Mouse (Mus musculus): ENCODE measurements around the gene Zfp101. TPM values are rescaled to one million over a fixed set of nuclear protein-coding genes. Genes with fewer than 3 reads are reported as not detected.

Gene Zfp101
- 1 to 10 TPM; 5.6 to 7.3 TPM for total RNA-seq (2021)
- long read RNA-seq, experiment 1, partial matches to known transcripts: 0 of 3 reads
- long read RNA-seq, experiment 1, other reads (novel, unspliced or antisense): 2 of 3 reads
- long read RNA-seq, experiment 2, partial matches to known transcripts: 0 of 3 reads
- long read RNA-seq, experiment 2, other reads (novel, unspliced or antisense): 0 of 3 reads

DNA sequence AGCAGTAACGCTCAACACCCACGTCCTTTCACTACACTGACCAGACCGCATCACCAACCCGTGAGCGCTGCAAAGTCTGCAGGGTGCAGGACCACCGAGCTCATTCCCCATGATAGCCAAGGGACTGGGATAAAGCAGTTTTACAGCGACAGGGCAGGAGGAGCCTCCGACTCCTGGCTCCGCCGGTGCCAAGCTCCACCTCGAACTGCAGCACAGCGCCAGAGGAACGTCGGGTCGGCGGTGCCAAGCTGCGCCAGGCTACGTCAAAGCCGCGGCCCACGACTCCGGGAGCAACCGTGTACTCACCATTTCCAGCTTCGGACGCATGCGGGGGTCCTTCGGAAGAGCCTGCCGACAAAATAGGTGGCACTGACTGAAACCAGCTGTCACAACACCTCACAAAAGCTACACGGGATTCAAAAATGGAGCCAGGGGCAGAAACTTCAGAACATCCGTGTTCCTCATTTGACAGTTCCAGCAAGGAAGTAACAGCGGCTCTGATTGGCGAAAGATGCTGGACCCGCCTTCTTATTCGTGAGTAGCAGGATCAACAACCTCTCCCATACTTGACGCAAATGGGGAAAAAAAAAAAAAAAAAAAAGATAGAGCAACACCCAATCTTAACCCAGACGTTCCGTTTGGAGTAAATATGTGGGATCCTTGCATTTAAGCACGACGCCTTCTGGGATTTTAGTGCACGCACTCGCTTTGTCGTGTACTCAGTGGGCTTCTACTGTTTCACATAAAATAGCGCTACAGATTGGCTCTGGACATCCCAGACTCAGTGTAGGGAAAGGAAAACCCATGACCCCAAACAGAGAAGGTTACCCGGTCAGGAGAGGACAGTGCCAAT is at the start of gene Zfp101:
TSS of gene Zfp101 (minus strand) at position 460 of the 853 bp plus-strand sequence.
- DNase-seq: peak; percentile 73

DNA sequence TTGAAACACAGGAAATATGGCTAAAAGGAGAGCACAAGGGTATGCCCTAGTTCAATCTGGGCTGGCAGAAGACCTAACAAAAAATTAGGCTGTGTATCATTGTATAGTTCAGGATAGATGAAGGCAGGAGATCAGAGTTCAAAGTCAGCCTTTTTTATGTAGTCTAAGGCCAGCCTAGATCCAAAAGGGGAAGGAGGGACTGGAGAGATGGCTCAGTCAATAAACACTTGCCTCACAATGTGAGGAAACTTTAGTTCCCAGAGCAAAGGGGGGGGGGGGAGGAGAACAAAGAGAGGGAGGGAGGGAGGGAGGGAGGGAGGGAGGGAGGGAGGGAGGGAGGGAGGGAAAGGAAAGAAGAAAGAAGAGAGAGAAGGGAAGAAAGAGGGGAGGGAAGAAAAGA is 46.7 kb upstream of the Zfp101 start:
- no peak for DNase-seq

DNA sequence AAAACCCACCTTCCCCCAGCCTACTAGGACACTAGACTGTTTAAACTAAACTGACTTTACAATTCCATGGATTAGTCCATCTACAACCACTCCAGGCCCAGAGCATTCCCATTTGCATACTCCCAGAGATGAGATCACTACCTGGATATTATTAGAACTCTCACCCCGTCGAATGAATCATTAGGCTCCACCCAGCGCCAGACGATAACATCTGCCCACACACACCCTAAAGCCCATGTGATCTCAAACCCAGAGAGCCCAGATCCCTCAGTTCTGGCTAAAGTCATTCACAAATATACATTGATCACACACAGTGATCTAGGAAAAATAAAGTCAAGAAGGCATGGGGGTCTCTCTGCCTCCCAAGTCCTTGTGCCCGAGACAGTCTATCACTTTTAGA is 45.5 kb upstream of the Zfp101 start:
- DNase-seq: no peak

DNA sequence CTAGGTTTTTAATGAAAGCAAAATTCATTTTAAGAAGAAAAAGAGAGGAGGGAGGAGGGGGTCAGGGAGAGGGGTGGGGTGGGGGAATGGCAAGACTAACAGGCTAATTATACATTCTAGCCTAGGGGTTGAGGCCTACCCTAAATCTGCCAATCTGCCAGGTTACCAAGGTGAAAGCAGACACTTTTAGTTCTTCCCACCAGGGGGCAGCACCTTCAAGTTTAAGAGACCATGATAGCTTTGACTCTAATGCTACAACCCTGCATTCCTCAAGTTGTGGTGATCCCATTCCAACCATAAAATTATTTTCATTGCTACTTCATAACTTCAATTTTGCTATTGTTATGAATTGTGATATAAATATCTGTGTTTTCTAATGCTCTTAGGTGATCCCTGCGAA is 44.7 kb upstream of the Zfp101 start:
- DNase-seq: peak; percentile 75

DNA sequence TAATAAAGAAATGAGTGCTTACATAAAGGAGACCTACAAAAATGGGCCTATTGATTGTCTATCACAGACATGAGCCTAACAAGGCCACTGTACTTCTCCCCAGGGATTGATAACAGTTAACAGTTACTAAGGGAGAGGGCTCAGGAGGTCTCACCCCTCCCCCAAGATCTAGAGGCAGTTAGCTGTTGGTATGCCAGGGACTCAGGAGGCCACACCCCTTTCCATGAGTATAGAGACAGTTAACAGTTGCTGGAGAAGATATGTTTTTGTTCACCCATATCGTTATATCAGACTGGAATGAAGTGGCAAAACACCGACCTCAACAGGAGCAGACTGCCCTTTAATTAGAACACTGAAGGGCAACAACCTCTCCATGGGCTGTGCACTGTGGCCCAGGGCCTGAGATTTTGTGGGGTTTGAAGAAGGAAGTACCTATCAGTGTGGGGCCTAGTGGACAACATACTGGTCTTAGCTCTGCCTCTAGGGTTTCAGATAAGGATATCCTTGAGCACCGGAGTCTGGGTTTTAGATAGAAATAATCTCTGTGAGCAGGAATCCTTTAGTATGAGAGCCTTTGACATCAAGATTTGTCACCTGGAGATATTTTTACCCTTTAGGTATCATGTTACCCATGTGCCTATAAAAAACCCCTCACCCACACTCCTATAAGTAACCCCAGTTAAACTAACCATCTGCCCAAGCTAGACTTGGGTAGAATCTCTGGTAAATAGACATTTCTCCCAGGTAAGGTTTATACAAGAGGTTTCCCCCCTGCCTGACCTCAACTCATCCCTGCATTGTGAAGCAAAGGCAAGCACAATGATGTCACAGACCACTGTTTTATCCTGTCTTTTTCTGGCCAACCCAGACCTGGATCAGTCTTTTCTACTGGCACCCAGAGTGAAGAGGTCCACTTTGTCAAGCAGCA is 37.8 kb upstream of the Zfp101 start, which contains the start of gene Actl9:
TSS of gene Actl9 (plus strand) at position 878 of the 928 bp plus-strand sequence.
- DNase-seq: no peak

DNA sequence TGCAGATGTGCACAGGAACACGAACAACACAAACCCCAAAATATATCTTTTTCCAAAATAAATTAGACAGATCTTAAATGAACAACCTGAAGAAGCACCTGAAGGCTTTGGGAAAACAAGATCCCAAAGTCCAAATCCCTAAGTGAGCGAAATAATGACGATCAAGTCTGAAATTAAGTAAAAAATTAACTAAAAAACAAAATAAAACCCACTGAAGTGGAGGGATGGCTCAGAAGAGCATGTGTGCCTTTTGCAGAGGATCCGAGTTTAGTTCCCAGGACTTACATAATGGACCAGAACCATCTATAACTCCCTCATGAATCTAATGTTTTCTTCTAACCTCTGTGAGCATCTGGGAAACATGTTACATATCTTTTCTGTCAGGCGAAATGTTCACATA is 2.2 kb downstream of the Zfp101 start:
- no peak for DNase-seq

DNA sequence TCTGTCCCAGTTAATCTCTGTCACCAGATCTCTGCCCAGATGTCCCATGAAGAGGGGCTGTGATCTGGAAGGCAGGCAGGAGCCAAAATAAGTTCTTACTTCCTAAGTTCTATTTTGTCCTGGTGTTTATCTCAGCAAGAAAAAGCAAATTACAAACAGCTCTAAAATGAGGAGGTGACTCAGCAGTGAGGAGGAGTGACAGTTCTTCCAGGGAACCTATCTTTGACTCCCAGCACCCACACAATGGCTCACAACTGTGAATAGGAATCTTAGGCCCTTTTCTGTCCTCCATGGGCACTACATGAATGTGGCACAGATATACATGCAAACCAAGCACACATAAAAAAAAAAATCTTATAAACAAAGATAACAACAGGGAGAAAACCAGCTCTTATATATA is 8.7 kb downstream of the Zfp101 start:
- no peak for DNase-seq

DNA sequence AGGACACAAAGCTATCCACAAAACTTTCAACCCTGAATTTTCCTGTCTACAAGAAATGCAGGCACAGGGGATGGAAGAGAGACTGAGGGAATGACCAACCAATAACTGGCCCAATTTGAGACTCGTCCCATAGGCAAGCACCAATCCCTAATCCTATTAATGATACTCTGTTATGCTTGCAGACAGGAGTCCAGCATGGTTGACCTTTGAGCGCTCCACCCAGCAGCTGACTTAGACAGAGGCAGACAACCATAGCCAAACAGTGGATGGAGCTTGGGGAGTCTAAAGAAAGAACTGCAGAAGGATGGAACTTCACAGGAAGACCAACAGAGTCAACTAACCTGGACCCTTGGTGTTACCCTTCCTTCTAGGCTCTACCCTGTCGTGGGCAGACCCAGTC is 21.6 kb downstream of the Zfp101 start:
- DNase-seq: no peak

DNA sequence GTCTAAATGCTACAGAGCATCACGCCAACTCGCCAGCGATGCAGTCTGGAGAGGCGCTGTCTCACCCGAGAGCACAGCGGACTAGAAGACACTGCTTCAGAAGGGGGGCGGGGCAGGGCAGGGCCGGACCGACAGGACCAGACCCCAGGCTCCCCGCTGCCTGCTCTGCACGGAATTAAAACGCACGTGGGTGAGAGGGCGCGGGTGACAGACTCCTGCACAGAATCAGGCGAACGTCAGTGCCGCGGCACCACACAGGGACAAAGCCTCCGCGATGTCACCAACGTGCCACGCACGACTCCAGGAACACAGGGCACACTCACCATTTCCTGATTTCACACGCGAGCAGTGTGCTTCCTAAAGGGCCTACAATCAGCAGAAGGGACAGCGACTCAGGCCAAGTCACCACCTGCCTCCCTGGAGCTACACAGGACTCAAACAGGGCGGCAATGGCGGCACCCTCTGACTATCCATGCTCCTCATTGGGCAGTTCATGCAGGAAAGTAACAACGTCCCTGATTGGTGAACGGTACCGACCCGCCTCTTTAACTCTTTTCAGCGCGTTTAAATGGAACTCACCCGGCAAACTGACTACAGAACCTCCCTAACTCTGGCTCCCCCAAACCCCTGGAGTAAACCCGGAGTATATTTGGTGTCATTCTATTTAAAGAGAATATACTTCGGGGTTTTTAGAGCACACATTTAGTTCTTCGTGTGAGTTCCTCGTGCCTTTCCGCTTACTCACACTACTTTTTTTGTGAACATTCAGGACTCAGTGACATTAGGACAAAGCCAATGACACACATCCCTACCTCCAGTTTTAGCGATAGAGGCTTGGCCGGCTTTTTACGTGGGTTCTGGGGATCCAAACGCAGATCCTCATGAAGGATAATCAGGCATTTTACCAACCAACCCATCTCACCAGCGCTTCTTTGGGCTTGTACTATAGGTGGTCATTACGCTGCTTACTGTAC is 35.7 kb downstream of the Zfp101 start, which contains the start of gene Zfp81:
TSS of gene Zfp81 (minus strand) at position 468 of the 974 bp plus-strand sequence.
- peak; percentile 72 for DNase-seq

DNA sequence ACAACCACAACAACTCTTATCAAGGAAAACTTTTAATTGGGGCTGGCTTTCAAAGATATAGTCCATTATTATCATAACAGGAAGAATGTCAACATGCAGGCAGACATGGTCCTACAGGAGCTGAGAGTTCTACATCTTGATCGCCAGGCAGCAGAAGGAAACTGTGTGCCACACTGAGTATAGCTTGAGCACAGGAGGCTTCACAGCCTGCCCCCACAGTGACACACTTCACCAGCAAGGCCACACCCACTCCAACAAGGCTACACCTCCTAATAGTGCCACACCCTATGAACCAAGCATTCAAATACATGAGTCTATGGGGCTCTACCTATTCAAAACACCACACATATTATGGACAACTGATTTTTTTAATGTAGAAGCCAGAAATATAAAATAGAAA is 41.5 kb downstream of the Zfp101 start:
- DNase-seq: no peak

Other genes with a start within 250 kb of the Zfp101 start
- gene Olfr55, start 226.2 kb downstream of the Zfp101 start, total RNA-seq (2021): not detected
- not detected for gene Olfr239, start 203.3 kb downstream of the Zfp101 start, total RNA-seq (2021)
- gene Olfr1564, start 173.0 kb downstream of the Zfp101 start, total RNA-seq (2021): under 1 TPM; 0.27 to 0.38 TPM
- gene Zfp955a, start 139.5 kb downstream of the Zfp101 start, total RNA-seq (2021): 1 to 10 TPM; 5.0 to 5.9 TPM
- not detected for gene Olfr63, start 130.0 kb downstream of the Zfp101 start, total RNA-seq (2021)
- gene Zfp955b, start 105.1 kb downstream of the Zfp101 start, total RNA-seq (2021): 10 to 100 TPM; 13.2 to 16.3 TPM
- 1 to 10 TPM; 6.8 to 7.9 TPM for gene Zfp81, start 35.8 kb downstream of the Zfp101 start, total RNA-seq (2021)
- not detected for gene Actl9, start 38.3 kb upstream of the Zfp101 start, total RNA-seq (2021)
- gene Adamts10, start 129.6 kb upstream of the Zfp101 start, total RNA-seq (2021): 10 to 100 TPM; 24.1 to 44.4 TPM
- 1 to 10 TPM; 1.2 to 2.5 TPM for gene Myo1f, start 161.1 kb upstream of the Zfp101 start, total RNA-seq (2021)
- gene Zfp414, start 234.4 kb upstream of the Zfp101 start, total RNA-seq (2021): 10 to 100 TPM; 18.1 to 21.5 TPM
- under 1 TPM; 0.40 to 0.54 TPM for gene Pram1, start 243.4 kb upstream of the Zfp101 start, total RNA-seq (2021)